Mouse (Mus musculus) CD4-positive naive resting alpha-beta T cell, adult 57 days (primary cell): ENCODE results near the gene Chfr. TPM values are rescaled to one million over a fixed set of nuclear protein-coding genes. Genes with fewer than 3 reads are reported as not detected.

Experiments used
- total RNA-seq: library from RNA; stranded (reverse); gene quantifications from one replicate; pipeline ENCODE4 v1.2.4, GENCODE M21; 2023

Chfr gene
- total RNA-seq, result 90.4 TPM

DNA sequence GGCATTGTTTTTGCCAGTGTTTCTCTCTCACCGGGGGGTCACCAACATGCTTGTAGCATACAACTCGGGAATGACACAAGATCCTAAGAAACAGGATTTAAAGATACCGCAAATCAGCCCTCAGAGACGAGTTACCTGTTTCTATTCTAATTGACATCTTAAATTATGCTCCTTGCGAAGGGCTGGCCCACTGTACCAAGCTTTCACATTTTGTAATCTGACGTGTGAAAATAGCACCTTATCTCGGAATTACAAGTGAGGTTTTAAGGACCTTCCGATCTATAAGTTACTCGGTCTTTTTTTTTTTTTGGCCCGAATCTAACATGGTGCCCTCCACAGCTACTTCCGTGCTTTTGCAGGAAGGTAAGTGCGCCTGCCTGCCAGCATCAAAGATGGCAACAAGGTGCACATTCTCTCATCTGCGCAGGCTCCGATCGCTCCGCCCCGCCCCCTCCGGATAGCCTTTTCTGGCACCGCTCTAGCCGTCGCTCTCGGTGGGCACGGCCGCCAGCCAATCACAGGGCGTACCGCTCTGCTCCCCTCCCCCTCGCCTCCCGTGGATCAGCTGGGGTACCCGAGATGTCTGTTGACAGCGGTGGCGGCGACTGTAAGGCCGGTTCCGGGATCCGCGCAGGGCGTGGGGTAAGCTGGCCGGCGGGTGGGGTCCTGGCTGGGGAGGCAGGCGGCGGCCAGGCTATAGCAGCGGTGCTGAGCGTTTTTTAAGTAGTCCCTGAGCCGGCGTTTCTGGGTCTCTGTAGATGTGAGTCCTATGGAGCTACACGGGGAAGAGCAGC, at the start of gene Chfr:
Gene Chfr (plus strand): TSS at position 550 of the 794 bp plus-strand sequence.

DNA sequence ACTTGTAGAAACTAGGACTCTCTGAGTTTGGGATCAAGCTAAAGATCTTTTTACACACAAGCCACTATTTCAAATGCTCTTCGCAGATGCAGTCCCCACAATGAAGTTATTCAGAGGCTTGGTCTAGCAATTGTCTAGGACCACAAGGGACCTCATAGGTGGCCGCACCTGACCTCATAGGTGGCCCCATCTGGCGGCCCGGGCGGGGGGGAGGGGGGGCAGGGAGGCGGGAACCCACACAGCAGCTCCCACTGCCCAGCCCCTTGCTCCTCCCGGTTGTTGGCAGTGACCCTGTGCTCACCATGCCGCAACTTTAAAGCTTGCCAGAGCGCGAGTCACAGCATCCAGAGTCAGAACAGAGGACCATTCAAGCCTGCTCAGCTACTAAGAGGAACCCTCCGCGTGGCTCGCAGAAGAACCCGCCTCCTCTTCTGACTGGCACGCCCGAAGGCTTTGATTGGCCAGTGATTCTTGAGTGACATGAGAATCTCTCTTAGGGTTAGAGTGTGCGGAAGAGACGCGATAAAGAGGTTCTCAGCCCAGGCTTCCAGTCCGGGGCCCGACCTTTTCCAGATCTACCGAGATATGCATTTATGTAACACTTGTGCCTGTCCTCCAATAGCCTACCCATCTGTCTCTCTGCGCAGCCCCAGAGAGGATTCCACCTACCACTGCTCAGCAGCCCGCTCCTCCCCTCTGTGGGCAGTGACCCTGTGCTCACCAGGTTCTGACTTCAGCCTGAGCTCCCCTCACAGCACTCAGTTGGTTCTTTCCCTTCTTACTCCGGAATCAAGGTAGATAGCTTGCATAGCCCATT, 41.4 kb upstream of the Chfr start, which contains the start of gene Gm35315:
Gene Gm35315 (minus strand): TSS at position 391 of the 817 bp plus-strand sequence.

GRCm38 (mm10) chr5:110099656-110100580, 35.7 kb upstream of the Chfr start, which contains the start of gene Plcxd1:
TSS of gene Plcxd1 (plus strand) at chr5:110099969.

GRCm38 (mm10) chr5:110107581-110108304, 27.9 kb upstream of the Chfr start, which contains the start of gene Gtpbp6:
TSS of gene Gtpbp6 (minus strand) at chr5:110108197.

GRCm38 (mm10) chr5:110109991-110110441, 25.6 kb upstream of the Chfr start, which contains the start of gene Zfp605:
TSS of gene Zfp605 (plus strand) at chr5:110110092.

GRCm38 (mm10) chr5:110176362-110177020, 40.8 kb downstream of the Chfr start, which contains the start of gene Golga3:
TSS of gene Golga3 (plus strand) at chr5:110176701.

Other genes starting within 250 kb of the Chfr start
- 18.3 TPM for gene Gm15446, start 212.4 kb upstream of the Chfr start, total RNA-seq
- gene Zfp932, start 139.3 kb upstream of the Chfr start, total RNA-seq, result 28.4 TPM
- 18.9 TPM for gene Gm17655, start 63.3 kb upstream of the Chfr start, total RNA-seq
- 1.0 TPM for gene Gm35315, start 41.4 kb upstream of the Chfr start, total RNA-seq
- gene Plcxd1, start 35.9 kb upstream of the Chfr start, total RNA-seq, result 0.56 TPM
- 139 TPM for gene Gtpbp6, start 27.6 kb upstream of the Chfr start, total RNA-seq
- gene Zfp605, start 25.8 kb upstream of the Chfr start, total RNA-seq, result 4.2 TPM
- gene Golga3, start 40.9 kb downstream of the Chfr start, total RNA-seq, result 43.0 TPM
- 57.6 TPM for gene Ankle2, start 95.2 kb downstream of the Chfr start, total RNA-seq
- gene Pgam5, start 134.1 kb downstream of the Chfr start, total RNA-seq, result 37.0 TPM
- gene Pxmp2, start 150.3 kb downstream of the Chfr start, total RNA-seq, result 4.1 TPM
- 4.7 TPM for gene Pole, start 150.5 kb downstream of the Chfr start, total RNA-seq
- 0.27 TPM for gene P2rx2, start 207.4 kb downstream of the Chfr start, total RNA-seq
- not detected for gene Lrcol1, start 208.9 kb downstream of the Chfr start, total RNA-seq